Mouse (Mus musculus) hindbrain, embryonic 10.5 days (tissue): ENCODE measurements around the gene AL731706.1. TPM values are rescaled to one million over a fixed set of nuclear protein-coding genes. Genes with fewer than 3 reads are reported as not detected.
"Not testable (repeated sequence)": the region's sequence is repeated elsewhere in the genome, so short reads cannot be mapped to it uniquely, and the experiment has no call there.

Experiments
- DNase-seq: peaks from one replicate; pipeline ENCODE4 v3.0.0-alpha.2; 2017; ENCODE audit warnings: low spot score
- H3K27ac ChIP-seq: fragments of 300-500 bp; sonication (generic); 2 replicates; pipeline ENCODE4 v1.5.1; 2016; ENCODE audit warnings: mild to moderate bottlenecking, moderate library complexity
- H3K27me3 ChIP-seq: fragments of 300-500 bp; sonication (generic); 2 replicates; pipeline ENCODE4 v1.6.1; 2016; ENCODE audit warnings: mild to moderate bottlenecking; ENCODE audit not compliant: poor library complexity, insufficient read depth, severe bottlenecking
- H3K36me3 ChIP-seq: fragments of 300-500 bp; sonication (generic); 2 replicates; pipeline ENCODE4 v1.6.1; 2016; ENCODE audit warnings: mild to moderate bottlenecking, moderate library complexity
- H3K4me1 ChIP-seq: fragments of 300-500 bp; sonication (generic); replicated peaks from 2 replicates; pipeline ENCODE4 v1.6.1; 2016; ENCODE audit warnings: mild to moderate bottlenecking
- H3K4me3 ChIP-seq: fragments of 300-500 bp; sonication (generic); 2 replicates; pipeline ENCODE4 v1.5.1; 2016; ENCODE audit warnings: mild to moderate bottlenecking, moderate library complexity
- H3K9me3 ChIP-seq: fragments of 300-500 bp; sonication (generic); 2 replicates; pipeline ENCODE4 v1.6.1; 2016; ENCODE audit warnings: mild to moderate bottlenecking, moderate library complexity
- WGBS: fragments of 180-500 bp; shearing (Covaris S2); methylation state at CpG from one replicate; pipeline ENCODE4 v1.1.7; 2016; 5-methylcytosine and 5-hydroxymethylcytosine counted together
- polyA plus RNA-seq: library from polyadenylated mRNA; unstranded; fragments of >200 nt; fragmentation: Nextera tagmentation; extraction: Ambion mirVana; gene quantifications from 2 replicates; pipeline ENCODE4 v1.2.1, GENCODE M21; 2016

The AL731706.1 gene
- polyA plus RNA-seq, 1 experiment from 2014 or later = 25.7 TPM

DNA sequence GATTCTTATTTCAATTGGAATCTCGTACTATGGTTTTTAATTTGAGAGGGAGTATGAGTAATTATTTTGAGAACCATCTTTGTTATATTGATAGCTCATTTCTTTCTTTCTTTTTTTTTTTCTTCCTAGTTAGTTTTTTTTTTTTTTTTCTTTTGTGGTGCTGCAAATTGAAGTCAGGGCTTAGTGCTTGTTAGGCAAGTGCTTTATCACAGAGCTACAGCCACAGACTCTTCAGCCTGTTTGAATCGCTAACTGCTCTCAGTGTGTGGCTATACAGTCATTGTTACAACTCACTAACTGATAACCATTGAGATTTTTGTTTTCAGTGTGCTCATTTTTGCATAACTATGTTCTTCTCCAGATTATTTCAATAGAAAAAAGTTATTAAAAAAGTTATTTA, 3.3 kb upstream of the AL731706.1 start:
- Histone ChIP-seq H3K36me3 (no peaks in the 10 kb centered on the region), H3K27me3 (no peaks in the 10 kb centered on the region), H3K4me1 (peaks cover 21% of the 10 kb centered on the region), H3K4me3 (no peak overlapping the region), H3K9me3 (no peaks in the 10 kb centered on the region), H3K27ac (no peak overlapping the region)
- WGBS = 82% methylated on average over 2 of the region's 2 CpGs
- DNase-seq = no peak

DNA sequence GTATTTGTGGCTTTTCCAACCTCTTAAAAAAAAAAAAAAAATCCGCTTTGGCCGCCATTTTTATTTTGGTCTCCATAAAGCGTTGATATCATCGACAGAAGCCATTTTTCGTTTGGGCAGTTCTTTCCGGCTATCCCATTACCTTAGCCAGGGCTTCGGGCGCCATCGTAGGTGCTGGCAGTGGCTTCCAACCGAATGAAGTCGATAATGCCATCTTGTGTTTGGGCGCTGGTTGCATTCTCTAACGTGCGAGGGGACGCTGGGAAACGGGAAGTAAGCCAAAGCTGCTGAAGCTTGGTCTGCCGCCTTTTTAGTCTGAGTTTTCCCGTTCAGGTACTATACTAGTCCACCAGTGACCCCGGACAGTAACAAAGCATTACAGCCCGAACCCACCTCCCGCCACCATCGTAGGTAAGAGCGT, 772 bp upstream of the AL731706.1 start:
- 0% methylated on average over 23 of the region's 23 CpGs for WGBS
- Histone ChIP-seq H3K4me1 (peaks cover 21% of the 10 kb centered on the region), H3K27me3 (no peaks in the 10 kb centered on the region), H3K4me3 (peak overlapping the region; percentile 78), H3K9me3 (no peaks in the 10 kb centered on the region), H3K27ac (peak overlapping the region; percentile 94), H3K36me3 (no peaks in the 10 kb centered on the region)
- peak; percentile 93 for DNase-seq

DNA sequence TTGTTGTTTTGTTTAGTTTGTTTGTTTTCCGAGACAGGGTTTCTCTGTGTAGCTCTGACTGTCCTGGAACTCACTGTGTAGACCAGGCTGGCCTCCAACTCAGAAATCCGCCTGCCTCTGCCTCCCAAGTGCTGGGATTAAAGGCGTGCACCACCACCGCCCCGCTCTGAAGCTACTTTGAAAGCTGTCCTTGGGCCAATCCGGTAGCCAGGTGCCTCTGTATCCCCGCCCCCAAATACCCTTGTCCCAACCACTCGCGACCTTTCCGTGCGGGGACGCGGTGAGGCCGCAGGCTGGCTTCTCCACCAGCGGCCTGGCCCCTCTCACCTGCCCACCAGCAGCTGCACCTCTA, 497 bp downstream of the AL731706.1 start:
- WGBS = 7% methylated on average over 15 of the region's 15 CpGs
- H3K27me3 ChIP-seq, H3K9me3 ChIP-seq, DNase-seq, H3K36me3 ChIP-seq: not testable (repeated sequence)
- H3K4me1 ChIP-seq = peaks cover 21% of the 10 kb centered on the region
- peak overlapping the region; percentile 78 for H3K4me3 ChIP-seq
- H3K27ac ChIP-seq = peak overlapping the region; percentile 94

DNA sequence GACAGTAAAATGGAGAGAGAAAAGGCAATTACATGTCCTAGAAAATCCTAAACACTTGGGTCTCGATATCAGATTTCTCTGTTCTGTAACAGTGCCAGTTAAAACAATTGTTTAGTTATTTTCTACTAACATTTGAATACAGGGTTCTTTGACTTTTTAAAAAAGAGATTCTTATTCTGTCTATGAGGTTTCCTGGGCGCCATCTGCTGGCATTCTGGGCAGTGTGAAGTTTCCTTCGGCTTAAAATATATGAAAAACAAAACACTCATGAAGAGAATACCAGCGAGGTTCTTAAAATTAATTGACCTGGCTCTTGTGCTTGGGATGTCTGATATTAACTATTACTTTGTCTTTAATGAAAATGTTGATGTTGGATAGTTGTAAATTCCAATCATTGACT, 4.3 kb downstream of the AL731706.1 start:
- 79% methylated on average over 4 of the region's 4 CpGs for WGBS
- DNase-seq = no peak
- no peak overlapping the region for H3K4me3 ChIP-seq

DNA sequence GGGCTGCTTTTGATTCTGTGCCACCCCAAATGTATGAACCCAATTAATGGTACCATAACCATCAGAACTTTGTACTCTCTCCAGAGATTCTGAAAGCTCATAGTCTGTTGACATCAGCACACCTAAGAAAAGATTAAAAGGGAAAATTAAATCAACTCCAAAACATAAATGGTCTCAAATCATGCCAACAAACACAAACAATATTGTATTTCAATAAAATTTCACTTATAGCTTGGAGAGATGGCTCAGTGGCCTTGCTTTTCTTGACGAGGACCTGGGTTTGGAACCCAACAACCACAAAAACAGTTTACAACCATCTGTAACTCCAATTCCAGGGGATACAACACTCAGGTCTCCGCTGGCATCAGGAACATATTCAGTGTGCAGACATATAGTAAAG, 5.6 kb downstream of the AL731706.1 start, which contains the start of gene AL731706.2:
Gene AL731706.2 (minus strand): TSS at position 101 of the 400 bp plus-strand sequence.
- no peak for DNase-seq
- Histone ChIP-seq H3K27ac (no peak within 1 kb of the TSS), H3K36me3 (peaks cover 47% of the 10 kb centered on the region), H3K27me3 (no peaks in the 10 kb centered on the region), H3K9me3 (no peaks in the 10 kb centered on the region), H3K4me1 (0 out of 2 replicates have a peak, but pooled peaks cover 6% of the 10 kb centered on the region), H3K4me3 (no peak within 1 kb of the TSS)
- 91% methylated on average over 2 of the region's 2 CpGs for WGBS

More for the DNA sequence above, 4.3 kb downstream of the AL731706.1 start:
- peaks cover 35% of the 10 kb centered on the region for H3K36me3 ChIP-seq
- no peaks in the 10 kb centered on the region for H3K27me3 ChIP-seq
- no peaks in the 10 kb centered on the region for H3K9me3 ChIP-seq
- H3K4me1 ChIP-seq = 0 out of 2 replicates have a peak, but pooled peaks cover 6% of the 10 kb centered on the region
- H3K27ac ChIP-seq = no peak overlapping the region

DNA sequence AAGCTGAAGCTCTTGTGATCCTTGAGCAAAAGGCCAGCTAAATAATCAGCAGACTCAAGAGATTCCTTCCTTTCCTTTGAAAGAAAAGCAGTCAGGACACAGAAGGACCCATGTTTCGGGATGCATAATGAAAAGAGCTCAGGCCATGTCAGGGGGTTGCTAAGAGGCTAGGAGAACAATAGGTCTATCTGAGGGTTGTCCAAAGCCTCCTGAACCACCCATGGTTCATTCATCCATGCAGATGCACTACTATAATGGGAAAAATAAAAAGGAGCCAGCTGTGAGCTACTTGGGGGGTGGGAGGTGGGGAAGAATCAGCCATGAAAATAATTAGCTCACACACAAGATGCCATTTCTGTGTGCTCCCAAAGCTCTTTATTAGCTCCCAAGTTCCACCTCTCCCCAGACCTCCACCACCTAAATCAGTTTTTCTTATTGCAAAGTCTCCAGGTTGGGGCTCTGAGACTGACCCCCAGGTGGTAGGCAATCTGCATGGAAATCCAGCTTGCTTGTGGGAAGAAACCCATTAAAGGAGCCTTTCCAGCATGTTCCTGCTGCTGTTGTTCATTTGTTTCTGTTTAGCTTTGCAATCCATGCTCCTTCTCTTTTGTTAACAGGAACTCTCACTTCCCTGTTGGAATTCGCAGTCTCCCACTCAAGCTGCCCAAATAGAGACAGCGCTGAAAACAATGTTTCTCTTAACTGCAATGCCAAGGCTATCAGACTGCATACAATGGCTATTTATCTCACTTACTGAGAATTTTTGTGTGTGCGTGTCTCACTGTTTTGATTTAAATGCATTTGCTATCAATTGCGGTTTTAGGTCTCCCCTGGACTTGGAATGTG, 36.4 kb downstream of the AL731706.1 start:
- Histone ChIP-seq H3K36me3 (no peaks in the 10 kb centered on the region), H3K4me1 (peaks cover 27% of the 10 kb centered on the region), H3K27ac (peak overlapping the region; percentile 82), H3K9me3 (no peaks in the 10 kb centered on the region), H3K4me3 (no peak overlapping the region), H3K27me3 (no peaks in the 10 kb centered on the region)
- 22% methylated on average over 5 of the region's 5 CpGs for WGBS
- peak; percentile 35 for DNase-seq

DNA sequence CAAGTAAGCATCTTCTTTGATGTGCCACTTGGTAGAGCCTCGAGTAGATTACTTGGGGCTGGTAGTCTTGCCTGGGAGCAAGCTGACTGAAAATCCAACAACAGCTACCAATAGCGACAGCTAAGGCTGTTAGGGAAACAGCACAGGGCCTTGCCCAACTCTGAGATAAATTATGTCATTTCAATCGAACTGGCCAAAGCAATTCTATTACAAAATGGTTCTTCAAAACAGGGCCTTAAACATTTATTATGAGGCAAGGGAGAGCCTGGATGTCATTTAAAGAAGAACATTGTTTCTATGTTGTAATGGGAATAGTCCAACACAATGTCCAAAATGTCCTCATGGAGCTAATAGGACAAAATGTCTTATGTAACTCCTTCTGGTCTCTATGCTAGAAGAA, 40.8 kb downstream of the AL731706.1 start:
- H3K4me3 ChIP-seq = no peak overlapping the region
- WGBS = 80% methylated on average over 3 of the region's 3 CpGs
- H3K9me3 ChIP-seq = no peaks in the 10 kb centered on the region
- H3K36me3 ChIP-seq = no peaks in the 10 kb centered on the region
- peaks cover 22% of the 10 kb centered on the region for H3K4me1 ChIP-seq
- no peak for DNase-seq
- no peaks in the 10 kb centered on the region for H3K27me3 ChIP-seq
- no peak overlapping the region for H3K27ac ChIP-seq

DNA sequence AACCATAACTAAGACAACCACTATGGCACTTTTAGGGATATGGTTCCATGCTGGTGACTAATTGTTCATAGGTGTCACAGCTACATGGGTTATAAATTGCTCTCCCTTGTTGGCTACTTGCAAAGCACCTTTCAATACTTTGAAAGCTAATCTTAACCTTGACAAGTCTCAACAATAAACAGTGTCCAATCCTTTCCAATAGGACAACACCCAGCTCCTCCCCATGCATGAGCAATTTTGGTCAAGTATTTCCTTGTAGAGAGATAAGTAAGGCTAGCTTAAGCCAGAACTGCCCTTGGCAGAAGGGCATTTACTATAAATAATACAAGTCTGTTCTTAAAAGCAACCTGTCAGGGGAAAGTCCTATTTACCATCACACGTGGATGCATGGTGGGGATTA, 53.2 kb downstream of the AL731706.1 start:
- 69% methylated on average over 1 of the region's 1 CpGs for WGBS
- no peak overlapping the region for H3K27ac ChIP-seq
- H3K27me3 ChIP-seq = no peaks in the 10 kb centered on the region
- H3K36me3 ChIP-seq = no peaks in the 10 kb centered on the region
- H3K9me3 ChIP-seq = no peaks in the 10 kb centered on the region
- H3K4me1 ChIP-seq = no peaks in the 10 kb centered on the region
- no peak overlapping the region for H3K4me3 ChIP-seq
- DNase-seq = no peak

DNA sequence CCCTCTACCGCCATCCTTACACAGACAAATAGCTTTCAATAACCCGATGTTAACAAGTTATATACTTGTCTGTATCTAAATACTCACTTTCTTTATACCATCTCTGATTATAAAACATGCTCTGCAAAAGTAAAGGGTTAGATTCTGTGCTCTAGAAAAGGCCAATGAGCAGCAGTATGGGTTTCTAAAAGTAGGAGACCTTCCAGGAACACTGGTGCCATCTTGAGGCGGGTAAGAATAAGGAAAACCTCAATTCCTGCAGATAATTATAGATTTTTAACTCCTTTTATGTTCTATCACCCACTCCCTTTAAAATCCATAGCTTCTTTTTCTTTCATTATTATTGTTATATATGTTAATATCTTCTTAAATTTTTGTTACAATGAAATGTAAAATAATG, 55.3 kb downstream of the AL731706.1 start:
- Histone ChIP-seq H3K27ac (no peak overlapping the region), H3K4me3 (no peak overlapping the region), H3K4me1 (no peaks in the 10 kb centered on the region), H3K36me3 (no peaks in the 10 kb centered on the region), H3K9me3 (no peaks in the 10 kb centered on the region), H3K27me3 (no peaks in the 10 kb centered on the region)
- WGBS = 67% methylated on average over 3 of the region's 3 CpGs
- DNase-seq = no peak

DNA sequence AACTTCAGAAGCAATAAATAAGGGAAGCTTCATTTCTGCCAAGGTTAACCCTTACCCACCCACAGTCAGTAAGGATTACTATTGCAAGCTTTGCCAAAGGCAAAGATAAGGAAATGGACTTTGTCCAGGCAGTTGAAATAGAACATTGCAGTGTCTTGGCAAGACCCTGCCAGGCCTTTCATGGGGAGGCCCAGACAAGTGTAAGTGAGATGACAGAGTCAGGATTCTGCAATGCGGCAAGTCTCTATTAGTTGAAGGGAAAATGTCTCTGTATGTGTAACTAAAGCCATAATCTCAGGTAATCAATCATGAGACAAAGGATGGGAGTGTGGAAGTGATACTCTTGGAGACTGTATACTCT, 56.5 kb downstream of the AL731706.1 start:
- no peaks in the 10 kb centered on the region for H3K36me3 ChIP-seq
- no peak overlapping the region for H3K4me3 ChIP-seq
- 94% methylated on average over 1 of the region's 1 CpGs for WGBS
- H3K27me3 ChIP-seq = no peaks in the 10 kb centered on the region
- H3K27ac ChIP-seq = no peak overlapping the region
- no peaks in the 10 kb centered on the region for H3K4me1 ChIP-seq
- no peak for DNase-seq
- no peaks in the 10 kb centered on the region for H3K9me3 ChIP-seq

DNA sequence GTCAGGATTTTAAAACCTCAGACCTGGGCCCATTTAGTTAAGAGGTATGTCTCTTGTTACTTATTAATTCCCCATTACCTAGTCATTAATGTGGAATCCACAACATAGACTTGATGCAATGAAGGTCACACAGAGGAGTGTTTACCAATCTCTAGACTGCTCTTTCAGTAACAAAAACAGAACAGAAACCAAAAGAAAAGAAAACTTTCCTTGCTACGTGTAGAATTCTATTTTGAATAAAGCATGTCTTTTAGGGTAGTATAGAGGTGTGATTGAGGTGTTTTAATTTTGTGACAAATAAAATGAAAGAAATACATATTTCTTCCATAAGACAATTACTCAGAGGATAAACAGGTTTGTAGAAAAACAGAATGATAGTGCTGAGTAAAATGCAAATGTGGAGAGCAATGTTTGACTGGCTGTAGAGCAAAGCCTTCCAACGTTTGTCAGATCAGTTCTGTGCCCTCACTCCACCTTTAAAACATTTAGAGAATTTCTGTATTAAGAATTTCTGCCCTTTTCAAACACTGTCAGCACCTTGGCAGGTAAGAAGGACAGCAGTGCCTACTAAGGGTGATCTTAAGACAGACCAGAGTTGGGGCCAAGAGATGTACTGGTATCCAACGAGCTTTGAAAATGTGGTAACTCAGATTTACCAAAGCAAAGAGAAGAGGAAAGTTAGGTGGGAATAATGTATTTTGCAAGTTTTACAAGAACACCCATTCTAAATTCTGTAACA, 57.0 kb downstream of the AL731706.1 start:
- no peak for DNase-seq
- Histone ChIP-seq H3K9me3 (no peaks in the 10 kb centered on the region), H3K27ac (no peak overlapping the region), H3K4me3 (no peak overlapping the region), H3K27me3 (no peaks in the 10 kb centered on the region), H3K4me1 (no peaks in the 10 kb centered on the region), H3K36me3 (no peaks in the 10 kb centered on the region)
- WGBS = 77% methylated on average over 3 of the region's 3 CpGs

DNA sequence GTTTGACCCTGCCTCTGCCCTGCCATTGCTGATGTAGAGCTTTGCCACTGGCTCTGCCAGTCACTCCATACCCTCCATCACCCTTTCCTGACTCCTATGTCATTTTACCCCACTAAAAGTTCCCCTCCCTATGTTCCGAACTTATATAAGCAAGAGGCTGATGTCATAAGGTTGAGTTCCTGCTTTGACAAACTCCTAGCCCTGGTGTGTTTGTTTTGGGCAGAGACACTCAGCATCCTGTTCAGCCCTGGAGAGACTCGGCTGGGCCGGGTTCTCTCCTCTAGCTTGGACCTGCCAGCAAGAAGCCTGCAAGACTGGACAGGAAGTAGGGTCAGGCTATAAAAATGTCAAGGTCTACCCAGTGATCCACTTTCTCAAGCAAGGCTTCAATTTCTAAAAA, 58.3 kb downstream of the AL731706.1 start:
- H3K27ac ChIP-seq = no peak overlapping the region
- 63% methylated on average over 3 of the region's 3 CpGs for WGBS
- H3K9me3 ChIP-seq = no peaks in the 10 kb centered on the region
- H3K4me1 ChIP-seq = no peaks in the 10 kb centered on the region
- H3K36me3 ChIP-seq = no peaks in the 10 kb centered on the region
- no peaks in the 10 kb centered on the region for H3K27me3 ChIP-seq
- DNase-seq = peak; percentile 11
- no peak overlapping the region for H3K4me3 ChIP-seq
